ENCODE assay signal across 17 mouse cellular contexts in genomic region chr3:50607736-50608135, GRCm38 (mm10).
A peak's percentile ranks its signal among the peaks of the same experiment; 100 is the strongest.
DNase-seq lines count a peak whose midpoint lies in the region; ATAC-seq and TF ChIP-seq lines count a peak whose summit lies in the region.
"Had no signal": no experiment of that assay in that cellular context is flagged by ENCODE, and none has a peak within 500 bp of the region (broad histone marks: within the 10 kb centered on the region; RNA-seq: fewer than 3 reads in every experiment).

No protein-coding gene starts in this region.

- no peak overlapping the region for H3K27ac ChIP-seq in forebrain, embryonic 12.5 days
- H3K27ac ChIP-seq: embryonic facial prominence, embryonic 15.5 days; heart, adult 2 months; heart, embryonic 15.5 days had no signal

- H3K9ac ChIP-seq in forebrain, embryonic 12.5 days = no peak overlapping the region
- H3K9ac ChIP-seq: embryonic facial prominence, embryonic 15.5 days; heart, embryonic 15.5 days had no signal

- no peak for ATAC-seq in forebrain, embryonic 12.5 days (ENCODE audit: low FRiP score)
- ATAC-seq: intestine, postnatal 0 days; midbrain, embryonic 16.5 days; Patski had no signal

- H3K4me1 ChIP-seq in lung, adult 2 months (ENCODE audit: control insufficient read depth, insufficient read depth, low read length) = no peaks in the 10 kb centered on the region
- peaks cover 8% of the 10 kb centered on the region; the same call in 1 of the 2 replicates for H3K4me1 ChIP-seq in forebrain, embryonic 12.5 days
- H3K4me1 ChIP-seq: embryonic facial prominence, embryonic 15.5 days; heart, embryonic 15.5 days; megakaryocyte, embryonic 14.5 days had no signal

- H3K9me3 ChIP-seq in forebrain, embryonic 12.5 days = no peaks in the 10 kb centered on the region
- H3K9me3 ChIP-seq: embryonic facial prominence, embryonic 15.5 days; heart, embryonic 15.5 days; megakaryocyte, embryonic 14.5 days had no signal

- no peaks in the 10 kb centered on the region for H3K27me3 ChIP-seq in forebrain, embryonic 12.5 days
- H3K27me3 ChIP-seq: embryonic facial prominence, embryonic 15.5 days; heart, embryonic 15.5 days; megakaryocyte, embryonic 14.5 days had no signal

- H3K4me3 ChIP-seq in lung, adult 2 months (replicated peaks; ENCODE audit: extremely low read depth, low read depth, low read length) = no peak overlapping the region
- no peak overlapping the region for H3K4me3 ChIP-seq in forebrain, embryonic 12.5 days (replicated peaks)
- H3K4me3 ChIP-seq: embryonic facial prominence, embryonic 15.5 days; heart, adult 2 months; heart, embryonic 15.5 days; megakaryocyte, embryonic 14.5 days had no signal

- TF ChIP-seq POLR2A in lung, adult 2 months (IDR thresholded peaks at IDR 0.05; ENCODE audit: borderline replicate concordance, extremely low read depth, low read depth, low read length) = no peak

- H3K4me2 ChIP-seq in forebrain, embryonic 12.5 days = no peak overlapping the region
- H3K4me2 ChIP-seq: embryonic facial prominence, embryonic 15.5 days; heart, embryonic 15.5 days had no signal

- H3K36me3 ChIP-seq in forebrain, embryonic 12.5 days (replicated peaks) = no peaks in the 10 kb centered on the region
- H3K36me3 ChIP-seq: embryonic facial prominence, embryonic 15.5 days; heart, embryonic 15.5 days had no signal

- no peak for TF ChIP-seq CTCF in lung, adult 2 months (IDR thresholded peaks at IDR 0.05; ENCODE audit: insufficient read depth, low read length)

- DNase-seq in lung, adult 18-20 months = peak; percentile 15 to 26
- DNase-seq in lung, adult 2 months = no peak
- peak; percentile 7 for DNase-seq in fibroblast of lung, adult 2 months (ENCODE audit: low read depth)
- peak; percentile 24 for DNase-seq in lung, postnatal 25 days (ENCODE audit: low spot score)
- DNase-seq in heart, adult 8-10 months (ENCODE audit: low spot score) = no peak
- DNase-seq in frontal cortex, adult 2 months (ENCODE audit: extremely low spot score in 1 of 2, low spot score in 1 of 2) = no peak
- DNase-seq: gastrocnemius, postnatal 10 days; heart, adult 2 months; heart, postnatal 4 days; liver had no signal

- 42% methylated on average over 7 of the region's 7 CpGs for WGBS in lung, adult 2 months
- 70% methylated on average over 7 of the region's 7 CpGs for WGBS in forebrain, embryonic 12.5 days

Comparison
In these comparisons a context has a peak if more than half of its experiments do, and no peak if none do; other contexts are left out.
1. DNase-seq: peak in lung, adult 18-20 months (2 of 2), fibroblast of lung, adult 2 months (single experiment) and lung, postnatal 25 days (single experiment); none in lung, adult 2 months (single experiment), heart, adult 8-10 months (single experiment) and frontal cortex, adult 2 months (0 of 2).